Mouse (Mus musculus): ENCODE measurements around the gene Odc1.

Gene Odc1

GRCm38 (mm10) chr12:17588906-17589612, 44.5 kb downstream of the Odc1 start:
- DNase-seq: no peak

DNA sequence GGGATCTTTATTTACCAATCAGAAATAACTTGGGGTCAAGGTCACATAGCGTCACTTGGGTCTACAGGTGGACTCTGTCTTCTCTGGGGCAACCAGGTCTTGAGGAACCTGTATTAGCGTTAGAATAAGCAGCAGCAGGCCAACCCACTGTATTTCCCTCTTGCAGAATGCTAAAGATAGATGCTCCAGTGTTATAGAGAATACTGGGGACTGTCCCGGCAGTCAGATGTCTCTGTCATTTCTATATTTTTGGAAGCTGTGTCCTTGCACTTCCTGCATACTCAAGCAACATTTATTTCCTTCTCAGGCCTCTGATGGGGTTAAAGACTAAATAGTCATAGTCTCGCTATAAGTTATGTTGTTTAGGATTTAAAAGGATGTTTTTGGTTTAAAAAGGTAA, 46.7 kb downstream of the Odc1 start:
- no peak for DNase-seq

DNA sequence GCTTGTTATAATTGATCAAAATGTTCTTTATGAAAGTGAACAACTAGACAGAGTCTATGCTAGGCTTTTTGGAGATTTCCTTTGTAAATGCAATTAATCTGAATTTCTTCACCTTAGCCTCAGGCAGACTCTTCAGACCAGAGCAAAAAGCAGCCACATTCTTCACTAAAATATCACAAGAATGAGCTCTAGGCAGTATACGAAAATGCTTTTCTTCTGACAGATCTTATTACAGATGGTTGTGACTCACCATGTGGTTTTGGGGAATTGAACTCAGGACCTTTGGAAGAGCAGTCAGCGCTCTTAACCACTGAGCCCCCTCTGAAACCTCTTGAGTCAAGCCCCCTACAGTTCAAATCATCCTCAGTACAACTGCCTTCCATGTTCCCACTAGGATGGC, 49.4 kb downstream of the Odc1 start:
- DNase-seq: no peak

DNA sequence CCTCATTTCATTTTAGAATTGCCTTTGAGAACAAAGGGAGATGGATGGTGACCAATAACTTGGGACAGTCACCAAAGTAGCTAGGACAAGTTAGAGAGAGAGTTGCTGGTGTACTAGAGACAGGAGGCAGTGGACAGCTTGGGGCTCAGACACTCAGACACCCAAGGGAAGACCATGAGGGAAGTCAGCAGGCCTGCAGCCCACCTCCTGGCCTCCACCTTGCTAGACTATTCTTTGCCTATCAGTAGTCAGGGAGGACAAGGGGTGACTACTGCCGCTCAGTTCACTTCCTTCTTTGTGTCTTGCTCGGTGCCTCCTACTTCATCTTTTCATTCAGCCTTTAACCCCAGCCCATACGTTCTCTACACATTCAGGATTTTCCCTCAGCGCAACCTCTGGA, 50.1 kb downstream of the Odc1 start:
- no peak for DNase-seq

GRCm38 (mm10) chr12:17595166-17595565, 50.6 kb downstream of the Odc1 start:
- no peak for DNase-seq

All from right cerebral cortex, postnatal 4 days (tissue).